Mouse (Mus musculus): Measurements from ENCODE around the gene Macrod1. TPM values are rescaled to one million over a fixed set of nuclear protein-coding genes. Genes with fewer than 3 reads are reported as not detected.

The Macrod1 gene
- polyA plus RNA-seq, 1 experiment: 13.4 TPM

DNA sequence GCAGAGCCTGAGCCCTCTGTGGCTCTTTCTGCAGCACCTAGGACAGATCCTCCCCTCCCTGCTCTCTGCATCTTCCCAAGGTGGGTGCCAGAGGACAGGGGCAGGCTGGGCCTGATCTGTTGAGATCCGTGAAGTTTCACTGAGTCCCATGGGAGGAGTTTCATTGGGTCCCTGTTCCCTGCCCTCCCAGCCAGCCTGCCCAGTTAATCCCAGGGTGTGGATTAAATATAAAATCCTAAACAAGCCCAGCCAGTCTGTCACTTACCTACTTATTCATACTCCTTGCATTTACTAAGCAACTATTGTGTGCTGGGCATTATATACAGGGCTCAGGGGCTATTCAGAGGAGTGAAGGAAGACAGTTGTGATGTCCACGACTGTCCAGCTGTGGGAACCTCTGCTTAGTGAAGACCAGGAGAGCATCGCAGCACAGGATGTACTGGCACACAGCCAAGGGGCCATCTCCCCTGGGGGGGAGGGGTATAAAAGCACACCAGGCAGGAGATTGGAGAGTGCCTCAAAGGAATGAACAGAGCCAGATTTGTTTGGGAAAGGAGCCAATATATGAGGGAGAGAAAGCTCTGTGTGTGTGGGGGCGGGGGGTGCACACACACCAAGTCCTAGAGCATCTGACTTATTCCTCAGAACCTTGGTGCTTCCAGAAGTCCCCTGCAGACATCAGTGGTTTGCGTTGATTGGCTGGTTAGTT lies 85.8 kb downstream of the Macrod1 start:
- Histone ChIP-seq H3K4me3 (ENCODE audit: extremely low read depth, insufficient read depth, insufficient read length) (no peak overlapping the region), H3K27ac (ENCODE audit: insufficient read depth, low read length) (no peak overlapping the region), H3K4me1 (ENCODE audit: control insufficient read depth, insufficient read depth, insufficient read length) (peaks cover 9% of the 10 kb centered on the region; the same call in 1 of the 2 replicates), H3K27me3 (ENCODE audit: control insufficient read depth, insufficient read depth, low read length) (no peaks in the 10 kb centered on the region), H3K36me3 (ENCODE audit: control insufficient read depth, insufficient read depth, low read length) (no peaks in the 10 kb centered on the region)
- TF ChIP-seq POLR2A (IDR thresholded peaks at IDR 0.05; ENCODE audit: low read depth, low read length) (no peak), CTCF (IDR thresholded peaks at IDR 0.05; ENCODE audit: extremely low read depth, insufficient read depth, insufficient read length, insufficient replicate concordance) (no peak)
- 86% methylated on average over 5 of the region's 5 CpGs for WGBS
- no peak for DNase-seq (ENCODE audit: low read depth in 1 of 2, low spot score in 2 of 2)

DNA sequence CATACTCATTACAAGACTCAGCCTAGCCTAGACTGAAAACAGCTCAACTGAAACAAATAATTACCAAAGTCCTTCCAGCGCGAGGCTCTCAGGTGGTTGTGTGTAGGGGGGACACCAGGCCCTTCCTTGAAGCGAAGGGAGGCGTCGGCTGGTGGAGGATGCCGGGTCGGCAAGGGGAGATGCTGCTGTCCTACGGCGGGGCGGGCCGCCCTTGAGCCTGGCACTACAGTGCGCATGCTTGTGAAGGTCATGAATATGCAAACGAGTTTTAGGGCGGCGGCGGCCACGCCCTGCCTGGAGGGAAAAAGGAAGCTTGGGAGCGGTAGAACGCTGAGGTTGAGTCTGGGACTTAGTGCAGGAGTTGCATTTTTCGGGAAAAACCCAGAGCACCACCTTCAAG lies 87.2 kb downstream of the Macrod1 start:
- H3K4me3 ChIP-seq (ENCODE audit: extremely low read depth, insufficient read depth, insufficient read length): peak overlapping the region; percentile 4; the same call in 1 of the 2 replicates
- DNase-seq (ENCODE audit: low read depth in 1 of 2, low spot score in 2 of 2): peak; percentile 4 to 37
- no peaks in the 10 kb centered on the region for H3K36me3 ChIP-seq (ENCODE audit: control insufficient read depth, insufficient read depth, low read length)
- H3K27me3 ChIP-seq (ENCODE audit: control insufficient read depth, insufficient read depth, low read length): no peaks in the 10 kb centered on the region
- peaks cover 9% of the 10 kb centered on the region; the same call in 1 of the 2 replicates for H3K4me1 ChIP-seq (ENCODE audit: control insufficient read depth, insufficient read depth, insufficient read length)
- 2% methylated on average over 20 of the region's 20 CpGs for WGBS
- H3K27ac ChIP-seq (ENCODE audit: insufficient read depth, low read length): no peak overlapping the region
- no peak for TF ChIP-seq CTCF (IDR thresholded peaks at IDR 0.05; ENCODE audit: extremely low read depth, insufficient read depth, insufficient read length, insufficient replicate concordance)
- TF ChIP-seq POLR2A (IDR thresholded peaks at IDR 0.05; ENCODE audit: low read depth, low read length): no peak

DNA sequence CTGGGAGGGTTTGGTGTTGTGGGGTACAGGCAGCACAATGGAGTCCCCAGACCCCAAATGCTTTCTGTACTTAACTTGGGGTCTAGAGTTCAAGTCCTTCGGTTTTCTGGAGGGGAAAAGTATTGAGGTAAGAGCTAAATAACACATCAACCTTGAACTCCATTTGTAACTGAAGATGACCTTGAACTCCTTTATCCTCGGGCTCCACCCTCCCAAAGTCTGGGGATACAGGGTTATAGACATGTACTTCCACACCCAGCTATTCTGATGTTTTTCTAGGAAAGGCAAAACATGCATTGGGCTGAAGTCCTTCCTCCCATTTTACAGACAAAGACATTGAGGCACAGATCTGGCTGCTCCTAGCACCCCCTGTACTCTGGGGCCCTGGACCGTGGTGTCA lies 87.8 kb downstream of the Macrod1 start:
- Histone ChIP-seq H3K27ac (ENCODE audit: insufficient read depth, low read length) (no peak overlapping the region), H3K4me1 (ENCODE audit: control insufficient read depth, insufficient read depth, insufficient read length) (peaks cover 9% of the 10 kb centered on the region; the same call in 1 of the 2 replicates), H3K36me3 (ENCODE audit: control insufficient read depth, insufficient read depth, low read length) (no peaks in the 10 kb centered on the region), H3K27me3 (ENCODE audit: control insufficient read depth, insufficient read depth, low read length) (no peaks in the 10 kb centered on the region), H3K4me3 (ENCODE audit: extremely low read depth, insufficient read depth, insufficient read length) (no peak overlapping the region)
- WGBS: 80% methylated on average over 3 of the region's 3 CpGs
- TF ChIP-seq POLR2A (IDR thresholded peaks at IDR 0.05; ENCODE audit: low read depth, low read length): no peak
- no peak for TF ChIP-seq CTCF (IDR thresholded peaks at IDR 0.05; ENCODE audit: extremely low read depth, insufficient read depth, insufficient read length, insufficient replicate concordance)
- no peak for DNase-seq (ENCODE audit: low read depth in 1 of 2, low spot score in 2 of 2)

DNA sequence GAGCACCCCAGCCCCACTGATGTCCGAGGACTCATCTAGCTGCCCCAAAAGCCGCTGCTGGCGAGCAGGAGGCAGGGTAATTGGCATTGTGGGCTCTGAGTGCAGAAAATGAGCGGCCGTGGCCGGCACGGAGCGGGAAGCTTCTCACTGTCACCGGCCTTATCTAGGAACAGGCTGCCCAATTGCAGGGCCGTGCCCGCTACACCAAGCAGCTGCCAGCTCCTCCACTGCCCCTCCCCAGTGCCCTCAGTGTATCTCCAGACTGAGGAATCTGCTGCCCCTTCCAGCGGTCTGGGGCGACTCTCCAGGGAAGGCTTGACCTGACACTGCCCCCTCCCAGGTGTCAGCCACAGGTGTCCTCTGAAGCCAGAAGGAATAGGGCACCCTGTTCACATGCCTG lies 89.8 kb downstream of the Macrod1 start:
- H3K27me3 ChIP-seq (ENCODE audit: control insufficient read depth, insufficient read depth, low read length): no peaks in the 10 kb centered on the region
- no peak overlapping the region for H3K4me3 ChIP-seq (ENCODE audit: extremely low read depth, insufficient read depth, insufficient read length)
- no peak for TF ChIP-seq CTCF (IDR thresholded peaks at IDR 0.05; ENCODE audit: extremely low read depth, insufficient read depth, insufficient read length, insufficient replicate concordance)
- TF ChIP-seq POLR2A (IDR thresholded peaks at IDR 0.05; ENCODE audit: low read depth, low read length): no peak
- no peak for DNase-seq (ENCODE audit: low read depth in 1 of 2, low spot score in 2 of 2)
- peaks cover 9% of the 10 kb centered on the region; the same call in 1 of the 2 replicates for H3K4me1 ChIP-seq (ENCODE audit: control insufficient read depth, insufficient read depth, insufficient read length)
- H3K36me3 ChIP-seq (ENCODE audit: control insufficient read depth, insufficient read depth, low read length): no peaks in the 10 kb centered on the region
- no peak overlapping the region for H3K27ac ChIP-seq (ENCODE audit: insufficient read depth, low read length)
- 83% methylated on average over 13 of the region's 13 CpGs for WGBS

DNA sequence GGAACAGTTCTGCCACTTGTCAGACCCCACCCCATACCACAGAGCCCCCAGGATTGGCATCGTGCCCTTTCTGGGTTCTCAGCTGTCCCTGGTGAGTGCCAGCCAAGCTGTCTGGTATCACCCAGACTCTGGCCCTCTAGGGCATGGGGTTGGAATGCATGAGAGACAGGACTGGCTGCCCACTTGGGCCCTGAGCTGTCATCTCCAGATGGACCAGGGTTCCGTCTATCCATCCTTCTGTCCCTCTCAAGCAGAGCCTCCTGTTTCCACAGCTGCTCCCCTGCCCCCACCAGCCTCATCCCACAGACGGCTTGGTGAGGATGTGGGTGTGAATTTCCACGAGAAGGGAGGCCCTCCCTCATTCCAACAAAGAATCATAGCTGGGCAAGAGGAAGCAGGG lies 91.5 kb downstream of the Macrod1 start:
- H3K36me3 ChIP-seq (ENCODE audit: control insufficient read depth, insufficient read depth, low read length): no peaks in the 10 kb centered on the region
- peaks cover 9% of the 10 kb centered on the region; the same call in 1 of the 2 replicates for H3K4me1 ChIP-seq (ENCODE audit: control insufficient read depth, insufficient read depth, insufficient read length)
- DNase-seq (ENCODE audit: low read depth in 1 of 2, low spot score in 2 of 2): no peak
- 46% methylated on average over 4 of the region's 4 CpGs for WGBS
- H3K27me3 ChIP-seq (ENCODE audit: control insufficient read depth, insufficient read depth, low read length): no peaks in the 10 kb centered on the region
- H3K4me3 ChIP-seq (ENCODE audit: extremely low read depth, insufficient read depth, insufficient read length): no peak overlapping the region
- no peak overlapping the region for H3K27ac ChIP-seq (ENCODE audit: insufficient read depth, low read length)
- TF ChIP-seq POLR2A (IDR thresholded peaks at IDR 0.05; ENCODE audit: low read depth, low read length) (no peak), CTCF (IDR thresholded peaks at IDR 0.05; ENCODE audit: extremely low read depth, insufficient read depth, insufficient read length, insufficient replicate concordance) (no peak)

DNA sequence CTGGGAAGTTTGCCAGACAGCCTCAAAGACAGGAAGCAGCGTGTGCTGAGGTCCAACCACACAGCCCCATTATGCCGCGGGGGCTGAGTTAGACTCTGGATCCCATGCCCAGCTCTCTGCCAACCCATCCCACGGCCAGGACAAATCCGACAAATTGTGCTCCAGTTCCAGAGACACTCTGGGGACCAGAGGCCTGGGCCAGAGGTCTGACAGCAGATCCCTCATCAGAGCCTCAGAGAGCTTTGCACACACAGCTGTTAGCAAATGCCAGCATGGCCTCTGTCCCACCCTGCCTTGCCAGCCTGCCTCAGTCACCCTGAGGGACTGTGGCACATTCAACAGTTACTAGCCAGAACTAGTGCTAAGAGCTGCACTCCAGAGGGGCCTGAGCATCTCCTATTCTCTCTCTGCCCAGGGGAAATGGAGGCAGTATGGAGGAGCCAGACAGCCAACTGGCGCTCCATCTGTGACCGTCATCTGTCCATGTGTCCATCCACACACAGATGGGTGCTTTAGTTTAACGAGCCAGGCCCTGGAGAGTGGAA lies 92.0 kb downstream of the Macrod1 start:
- H3K4me1 ChIP-seq (ENCODE audit: control insufficient read depth, insufficient read depth, insufficient read length): peaks cover 7% of the 10 kb centered on the region; the same call in 1 of the 2 replicates
- no peak for DNase-seq (ENCODE audit: low read depth in 1 of 2, low spot score in 2 of 2)
- 53% methylated on average over 8 of the region's 8 CpGs for WGBS
- TF ChIP-seq CTCF (IDR thresholded peaks at IDR 0.05; ENCODE audit: extremely low read depth, insufficient read depth, insufficient read length, insufficient replicate concordance): no peak
- TF ChIP-seq POLR2A (IDR thresholded peaks at IDR 0.05; ENCODE audit: low read depth, low read length): no peak
- no peak overlapping the region for H3K4me3 ChIP-seq (ENCODE audit: extremely low read depth, insufficient read depth, insufficient read length)
- no peaks in the 10 kb centered on the region for H3K36me3 ChIP-seq (ENCODE audit: control insufficient read depth, insufficient read depth, low read length)
- no peak overlapping the region for H3K27ac ChIP-seq (ENCODE audit: insufficient read depth, low read length)
- no peaks in the 10 kb centered on the region for H3K27me3 ChIP-seq (ENCODE audit: control insufficient read depth, insufficient read depth, low read length)

DNA sequence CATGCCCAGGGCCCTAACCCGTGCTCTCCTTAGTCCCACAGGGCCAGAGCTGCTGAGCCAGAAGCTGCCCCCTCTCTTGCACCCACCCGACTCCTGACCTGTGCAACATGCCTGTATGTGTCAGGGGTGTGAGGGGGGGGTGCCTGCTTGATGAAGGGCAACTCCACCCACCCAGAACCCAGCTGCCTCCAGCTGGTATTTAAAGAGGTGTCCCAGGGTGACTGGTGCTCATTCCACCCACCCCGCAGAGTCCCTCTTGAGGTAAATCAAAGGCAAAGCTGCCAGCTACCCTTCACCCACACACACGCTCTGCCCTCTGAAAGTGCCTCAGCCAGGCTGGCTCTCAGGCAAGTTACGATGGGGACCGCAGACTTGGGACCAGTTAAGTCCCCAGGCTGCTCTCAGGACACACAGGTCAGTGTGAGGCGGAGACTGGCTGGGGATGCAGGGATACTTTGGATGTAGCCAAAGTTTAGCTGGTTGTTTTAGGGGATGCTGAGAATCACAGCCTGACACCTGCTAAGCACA lies 92.6 kb downstream of the Macrod1 start:
- no peak overlapping the region for H3K27ac ChIP-seq (ENCODE audit: insufficient read depth, low read length)
- peaks cover under 1% of the 10 kb centered on the region; the same call in 1 of the 2 replicates for H3K4me1 ChIP-seq (ENCODE audit: control insufficient read depth, insufficient read depth, insufficient read length)
- H3K36me3 ChIP-seq (ENCODE audit: control insufficient read depth, insufficient read depth, low read length): no peaks in the 10 kb centered on the region
- no peak overlapping the region for H3K4me3 ChIP-seq (ENCODE audit: extremely low read depth, insufficient read depth, insufficient read length)
- no peak for TF ChIP-seq CTCF (IDR thresholded peaks at IDR 0.05; ENCODE audit: extremely low read depth, insufficient read depth, insufficient read length, insufficient replicate concordance)
- TF ChIP-seq POLR2A (IDR thresholded peaks at IDR 0.05; ENCODE audit: low read depth, low read length): no peak
- 86% methylated on average over 7 of the region's 7 CpGs for WGBS
- no peaks in the 10 kb centered on the region for H3K27me3 ChIP-seq (ENCODE audit: control insufficient read depth, insufficient read depth, low read length)
- no peak for DNase-seq (ENCODE audit: low read depth in 1 of 2, low spot score in 2 of 2)

Measured in spleen, adult 2 months (tissue).